Mouse (Mus musculus): Measurements from ENCODE around the gene Tceanc. TPM values are rescaled to one million over a fixed set of nuclear protein-coding genes. Genes with fewer than 3 reads are reported as not detected.
"Not testable (repeated sequence)": the region's sequence is repeated elsewhere in the genome, so short reads cannot be mapped to it uniquely, and the experiment has no call there.

The Tceanc gene
- polyA plus RNA-seq, 1 experiment: 1.8 TPM

GRCm38 (mm10) chrX:166533432-166533831 lies 15.1 kb upstream of the Tceanc start:
- TF ChIP-seq CTCF (IDR thresholded peaks at IDR 0.05; ENCODE audit: borderline replicate concordance, insufficient read depth, low read depth, low read length) (no peak), POLR2A (IDR thresholded peaks at IDR 0.05; ENCODE audit: borderline replicate concordance, insufficient read depth, low read length) (no peak)
- no peak for DNase-seq
- Histone ChIP-seq H3K4me3 (replicated peaks; ENCODE audit: insufficient read depth, low read depth, low read length) (no peak overlapping the region), H3K27me3 (ENCODE audit: control insufficient read depth, insufficient read depth, low read length) (no peaks in the 10 kb centered on the region), H3K27ac (ENCODE audit: insufficient read depth, low read length) (no peak overlapping the region), H3K4me1 (ENCODE audit: control insufficient read depth, insufficient read depth, low read length) (no peaks in the 10 kb centered on the region)
- 97% methylated on average over 4 of the region's 4 CpGs for WGBS

GRCm38 (mm10) chrX:166531671-166532070 lies 13.3 kb upstream of the Tceanc start:
- Histone ChIP-seq H3K4me1 (ENCODE audit: control insufficient read depth, insufficient read depth, low read length) (no peaks in the 10 kb centered on the region), H3K27me3 (ENCODE audit: control insufficient read depth, insufficient read depth, low read length) (no peaks in the 10 kb centered on the region), H3K4me3 (replicated peaks; ENCODE audit: insufficient read depth, low read depth, low read length) (no peak overlapping the region), H3K27ac (ENCODE audit: insufficient read depth, low read length) (no peak overlapping the region)
- no peak for TF ChIP-seq CTCF (IDR thresholded peaks at IDR 0.05; ENCODE audit: borderline replicate concordance, insufficient read depth, low read depth, low read length)
- TF ChIP-seq POLR2A (IDR thresholded peaks at IDR 0.05; ENCODE audit: borderline replicate concordance, insufficient read depth, low read length): no peak
- WGBS: 28% methylated on average over 6 of the region's 6 CpGs
- no peak for DNase-seq

GRCm38 (mm10) chrX:166528126-166528525 lies 9.8 kb upstream of the Tceanc start:
- Histone ChIP-seq H3K27ac (ENCODE audit: insufficient read depth, low read length) (no peak overlapping the region), H3K4me1 (ENCODE audit: control insufficient read depth, insufficient read depth, low read length) (no peaks in the 10 kb centered on the region), H3K4me3 (replicated peaks; ENCODE audit: insufficient read depth, low read depth, low read length) (no peak overlapping the region), H3K27me3 (ENCODE audit: control insufficient read depth, insufficient read depth, low read length) (no peaks in the 10 kb centered on the region)
- WGBS: 93% methylated on average over 3 of the region's 3 CpGs
- TF ChIP-seq CTCF (IDR thresholded peaks at IDR 0.05; ENCODE audit: borderline replicate concordance, insufficient read depth, low read depth, low read length): no peak
- TF ChIP-seq POLR2A (IDR thresholded peaks at IDR 0.05; ENCODE audit: borderline replicate concordance, insufficient read depth, low read length): no peak
- DNase-seq: no peak

- no peak for TF ChIP-seq POLR2A (IDR thresholded peaks at IDR 0.05; ENCODE audit: borderline replicate concordance, insufficient read depth, low read length)
- no peak for TF ChIP-seq CTCF (IDR thresholded peaks at IDR 0.05; ENCODE audit: borderline replicate concordance, insufficient read depth, low read depth, low read length)
- Histone ChIP-seq H3K4me3 (replicated peaks; ENCODE audit: insufficient read depth, low read depth, low read length) (no peak overlapping the region), H3K27ac (ENCODE audit: insufficient read depth, low read length) (no peak overlapping the region), H3K4me1 (ENCODE audit: control insufficient read depth, insufficient read depth, low read length) (no peaks in the 10 kb centered on the region), H3K27me3 (ENCODE audit: control insufficient read depth, insufficient read depth, low read length) (no peaks in the 10 kb centered on the region)
- DNase-seq: no peak
- WGBS: 97% methylated on average over 2 of the region's 2 CpGs
These were observed 7.4 kb upstream of the Tceanc start for GRCm38 (mm10) chrX:166525637-166526315.

- H3K4me3 ChIP-seq (replicated peaks; ENCODE audit: insufficient read depth, low read depth, low read length): no peak overlapping the region
These were observed 2.4 kb upstream of the Tceanc start for GRCm38 (mm10) chrX:166520782-166521181.

GRCm38 (mm10) chrX:166516631-166517030 lies 1.7 kb downstream of the Tceanc start:
- WGBS: 92% methylated on average over 1 of the region's 1 CpGs
- Histone ChIP-seq H3K27me3 (ENCODE audit: control insufficient read depth, insufficient read depth, low read length) (no peaks in the 10 kb centered on the region), H3K4me1 (ENCODE audit: control insufficient read depth, insufficient read depth, low read length) (no peaks in the 10 kb centered on the region), H3K27ac (ENCODE audit: insufficient read depth, low read length) (no peak overlapping the region), H3K4me3 (replicated peaks; ENCODE audit: insufficient read depth, low read depth, low read length) (no peak overlapping the region)
- TF ChIP-seq POLR2A (IDR thresholded peaks at IDR 0.05; ENCODE audit: borderline replicate concordance, insufficient read depth, low read length) (no peak), CTCF (IDR thresholded peaks at IDR 0.05; ENCODE audit: borderline replicate concordance, insufficient read depth, low read depth, low read length) (no peak)
- no peak for DNase-seq

More at GRCm38 (mm10) chrX:166520782-166521181, 2.4 kb upstream of the Tceanc start:
- 79% methylated on average over 5 of the region's 5 CpGs for WGBS
- no peak for DNase-seq
- Histone ChIP-seq H3K27ac (ENCODE audit: insufficient read depth, low read length) (no peak overlapping the region), H3K27me3 (ENCODE audit: control insufficient read depth, insufficient read depth, low read length) (no peaks in the 10 kb centered on the region), H3K4me1 (ENCODE audit: control insufficient read depth, insufficient read depth, low read length) (no peaks in the 10 kb centered on the region)
- TF ChIP-seq CTCF (IDR thresholded peaks at IDR 0.05; ENCODE audit: borderline replicate concordance, insufficient read depth, low read depth, low read length) (no peak), POLR2A (IDR thresholded peaks at IDR 0.05; ENCODE audit: borderline replicate concordance, insufficient read depth, low read length) (no peak)

- no peaks in the 10 kb centered on the region for H3K27me3 ChIP-seq (ENCODE audit: control insufficient read depth, insufficient read depth, low read length)
- WGBS: 95% methylated on average over 3 of the region's 3 CpGs
- no peak overlapping the region for H3K4me3 ChIP-seq (replicated peaks; ENCODE audit: insufficient read depth, low read depth, low read length)
- H3K27ac ChIP-seq (ENCODE audit: insufficient read depth, low read length): no peak overlapping the region
- H3K4me1 ChIP-seq (ENCODE audit: control insufficient read depth, insufficient read depth, low read length): no peaks in the 10 kb centered on the region
- no peak for DNase-seq
- TF ChIP-seq CTCF (IDR thresholded peaks at IDR 0.05; ENCODE audit: borderline replicate concordance, insufficient read depth, low read depth, low read length) (no peak), POLR2A (IDR thresholded peaks at IDR 0.05; ENCODE audit: borderline replicate concordance, insufficient read depth, low read length) (no peak)
These were observed 2.4 kb downstream of the Tceanc start for GRCm38 (mm10) chrX:166515923-166516322.

- not testable (repeated sequence) for DNase-seq; H3K27ac ChIP-seq (ENCODE audit: insufficient read depth, low read length); H3K4me1 ChIP-seq (ENCODE audit: control insufficient read depth, insufficient read depth, low read length); H3K27me3 ChIP-seq (ENCODE audit: control insufficient read depth, insufficient read depth, low read length); H3K4me3 ChIP-seq (replicated peaks; ENCODE audit: insufficient read depth, low read depth, low read length)
- 19% methylated on average over 12 of the region's 12 CpGs for WGBS
These were observed 4.3 kb downstream of the Tceanc start for GRCm38 (mm10) chrX:166514035-166514434.
